Mouse (Mus musculus): ENCODE measurements at regions not wholly inside any gene's neighbourhood (a gene's known extent, or its start where the extent isn't known, plus 50 kb on each side); places are given as distances from the start of the nearest gene placed in this dataset.

GRCm38 (mm10) chr11:56165759-56166158 is 124.9 kb upstream of the Nmur2 start:
- peak; percentile 68 for DNase-seq (ENCODE audit: low spot score)

- DNase-seq (ENCODE audit: low spot score) = no peak
Measured at GRCm38 (mm10) chr11:56160286-56160685, 119.5 kb upstream of the Nmur2 start.

- DNase-seq (ENCODE audit: low spot score) = peak; percentile 67
Measured at GRCm38 (mm10) chr11:56159412-56160074, 118.7 kb upstream of the Nmur2 start.

GRCm38 (mm10) chr11:56150825-56151342 is 110.1 kb upstream of the Nmur2 start:
- DNase-seq (ENCODE audit: low spot score) = no peak

- no peak for DNase-seq (ENCODE audit: low spot score)
Measured at GRCm38 (mm10) chr11:56149752-56150151, 108.9 kb upstream of the Nmur2 start.

GRCm38 (mm10) chr11:56148956-56149355 is 108.1 kb upstream of the Nmur2 start:
- peak; percentile 39 for DNase-seq (ENCODE audit: low spot score)

- no peak for DNase-seq (ENCODE audit: low spot score)
Measured at GRCm38 (mm10) chr11:56146708-56147107, 105.9 kb upstream of the Nmur2 start.

- peak; percentile 67 for DNase-seq (ENCODE audit: low spot score)
Measured at GRCm38 (mm10) chr11:56131339-56131823, 90.6 kb upstream of the Nmur2 start.

- DNase-seq (ENCODE audit: low spot score) = peak; percentile 56
Measured at GRCm38 (mm10) chr11:56116553-56117232, 75.9 kb upstream of the Nmur2 start.

GRCm38 (mm10) chr11:56107929-56108328 is 67.1 kb upstream of the Nmur2 start:
- DNase-seq (ENCODE audit: low spot score) = peak; percentile 75

GRCm38 (mm10) chr11:56105632-56106031 is 64.8 kb upstream of the Nmur2 start:
- peak; percentile 69 for DNase-seq (ENCODE audit: low spot score)

- no peak for DNase-seq (ENCODE audit: low spot score)
Measured at GRCm38 (mm10) chr11:56092891-56093290, 52.1 kb upstream of the Nmur2 start.
